Mouse (Mus musculus) hindbrain, embryonic 12.5 days (tissue): ENCODE data around the gene Bicd2. TPM values are rescaled to one million over a fixed set of nuclear protein-coding genes. Genes with fewer than 3 reads are reported as not detected.

Experiments used
- ATAC-seq: fragments of 200-750 bp; cut with Nextera tagmentation; 2 replicates; pipeline ENCODE4 v1.8.0; 2017; ENCODE audit warnings: moderate TSS enrichment; ENCODE audit not compliant: low FRiP score
- H3K27ac ChIP-seq: fragments of 300-500 bp; sonication (generic); 2 replicates; pipeline ENCODE4 v1.5.1; 2016; ENCODE audit warnings: mild to moderate bottlenecking
- H3K27me3 ChIP-seq: fragments of 300-500 bp; sonication (generic); 2 replicates; pipeline ENCODE4 v1.6.1; 2016; ENCODE audit warnings: mild to moderate bottlenecking
- H3K36me3 ChIP-seq: fragments of 300-500 bp; sonication (generic); 2 replicates; pipeline ENCODE4 v1.6.1; 2016; ENCODE audit warnings: mild to moderate bottlenecking
- H3K4me1 ChIP-seq: fragments of 300-500 bp; sonication (generic); 2 replicates; pipeline ENCODE4 v1.6.1; 2016
- H3K4me2 ChIP-seq: fragments of 300-500 bp; sonication (generic); replicated peaks from 2 replicates; pipeline ENCODE4 v1.6.1; 2016; ENCODE audit warnings: mild to moderate bottlenecking
- H3K4me3 ChIP-seq: fragments of 300-500 bp; sonication (generic); 2 replicates; pipeline ENCODE4 v1.5.1; 2016; ENCODE audit warnings: mild to moderate bottlenecking
- H3K9ac ChIP-seq: fragments of 300-500 bp; sonication (generic); 2 replicates; pipeline ENCODE4 v1.6.1; 2016; ENCODE audit warnings: mild to moderate bottlenecking, moderate library complexity
- H3K9me3 ChIP-seq: fragments of 300-500 bp; sonication (generic); replicated peaks from 2 replicates; pipeline ENCODE4 v1.6.1; 2016; ENCODE audit warnings: mild to moderate bottlenecking
- WGBS: fragments of 180-500 bp; shearing (Covaris S2); methylation state at CpG from one replicate; pipeline ENCODE4 v1.1.7; 2016; 5-methylcytosine and 5-hydroxymethylcytosine counted together
- polyA plus RNA-seq: library from polyadenylated mRNA; unstranded; fragments of >200 nt; fragmentation: Nextera tagmentation; extraction: Ambion mirVana; gene quantifications from 2 replicates; pipeline ENCODE4 v1.2.1, GENCODE M21; 2016

The Bicd2 gene
- polyA plus RNA-seq, 1 experiment from 2014 or later: 40.7 TPM

GRCm38 (mm10) chr13:49353422-49353821 is 12.0 kb downstream of the Bicd2 start:
- H3K27ac ChIP-seq: peak overlapping the region; percentile 49; the same call in 1 of the 2 replicates
- H3K36me3 ChIP-seq: no peaks in the 10 kb centered on the region
- no peak overlapping the region for H3K4me3 ChIP-seq
- H3K4me1 ChIP-seq: peaks cover 41% of the 10 kb centered on the region
- H3K9me3 ChIP-seq: no peaks in the 10 kb centered on the region
- no peak overlapping the region for H3K4me2 ChIP-seq
- no peak overlapping the region for H3K9ac ChIP-seq
- ATAC-seq: no peak
- no peaks in the 10 kb centered on the region for H3K27me3 ChIP-seq

GRCm38 (mm10) chr13:49353991-49354507 is 12.7 kb downstream of the Bicd2 start:
- 71% methylated on average over 5 of the region's 5 CpGs for WGBS
- Histone ChIP-seq H3K27ac (peak overlapping the region; percentile 1; the same call in 1 of the 2 replicates), H3K27me3 (no peaks in the 10 kb centered on the region), H3K9ac (no peak overlapping the region), H3K9me3 (no peaks in the 10 kb centered on the region), H3K4me1 (peaks cover 39% of the 10 kb centered on the region), H3K4me3 (no peak overlapping the region), H3K36me3 (no peaks in the 10 kb centered on the region), H3K4me2 (no peak overlapping the region)
- ATAC-seq: no peak

- no peak for ATAC-seq
- no peak overlapping the region for H3K27ac ChIP-seq
- 89% methylated on average over 11 of the region's 11 CpGs for WGBS
- no peak overlapping the region for H3K4me2 ChIP-seq
- peaks cover 35% of the 10 kb centered on the region for H3K4me1 ChIP-seq
- H3K4me3 ChIP-seq: no peak overlapping the region
- no peaks in the 10 kb centered on the region for H3K27me3 ChIP-seq
- no peaks in the 10 kb centered on the region for H3K9me3 ChIP-seq
- no peak overlapping the region for H3K9ac ChIP-seq
- no peaks in the 10 kb centered on the region for H3K36me3 ChIP-seq
Measured at GRCm38 (mm10) chr13:49355461-49356061, 14.2 kb downstream of the Bicd2 start.

- H3K4me2 ChIP-seq: no peak overlapping the region
- no peaks in the 10 kb centered on the region for H3K36me3 ChIP-seq
- H3K4me1 ChIP-seq: peaks cover 37% of the 10 kb centered on the region
- no peak overlapping the region for H3K9ac ChIP-seq
- no peak overlapping the region for H3K4me3 ChIP-seq
- H3K27me3 ChIP-seq: no peaks in the 10 kb centered on the region
- H3K27ac ChIP-seq: no peak overlapping the region
- 79% methylated on average over 7 of the region's 7 CpGs for WGBS
- ATAC-seq: no peak
- no peaks in the 10 kb centered on the region for H3K9me3 ChIP-seq
Measured at GRCm38 (mm10) chr13:49356090-49356489, 14.7 kb downstream of the Bicd2 start.

- H3K27ac ChIP-seq: no peak overlapping the region
- no peak overlapping the region for H3K9ac ChIP-seq
- H3K4me3 ChIP-seq: no peak overlapping the region
- WGBS: 93% methylated on average over 8 of the region's 8 CpGs
- peaks cover 34% of the 10 kb centered on the region for H3K4me1 ChIP-seq
- H3K27me3 ChIP-seq: no peaks in the 10 kb centered on the region
- H3K36me3 ChIP-seq: no peaks in the 10 kb centered on the region
- H3K9me3 ChIP-seq: no peaks in the 10 kb centered on the region
- H3K4me2 ChIP-seq: no peak overlapping the region
- ATAC-seq: no peak
Measured at GRCm38 (mm10) chr13:49357367-49358026, 16.1 kb downstream of the Bicd2 start.

- Histone ChIP-seq H3K36me3 (no peaks in the 10 kb centered on the region), H3K9me3 (no peaks in the 10 kb centered on the region), H3K27me3 (no peaks in the 10 kb centered on the region), H3K27ac (no peak overlapping the region), H3K9ac (no peak overlapping the region), H3K4me2 (no peak overlapping the region), H3K4me1 (peaks cover 30% of the 10 kb centered on the region), H3K4me3 (no peak overlapping the region)
- 91% methylated on average over 3 of the region's 3 CpGs for WGBS
- no peak for ATAC-seq
Measured at GRCm38 (mm10) chr13:49358184-49358583, 16.8 kb downstream of the Bicd2 start.

GRCm38 (mm10) chr13:49360906-49361406 is 19.6 kb downstream of the Bicd2 start:
- Histone ChIP-seq H3K4me2 (no peak overlapping the region), H3K9me3 (no peaks in the 10 kb centered on the region), H3K4me1 (peaks cover 15% of the 10 kb centered on the region), H3K9ac (no peak overlapping the region), H3K4me3 (no peak overlapping the region), H3K36me3 (no peaks in the 10 kb centered on the region), H3K27me3 (no peaks in the 10 kb centered on the region), H3K27ac (no peak overlapping the region)
- no peak for ATAC-seq
- WGBS: 51% methylated on average over 3 of the region's 3 CpGs

GRCm38 (mm10) chr13:49362364-49362763 is 21.0 kb downstream of the Bicd2 start:
- H3K27me3 ChIP-seq: no peaks in the 10 kb centered on the region
- no peak overlapping the region for H3K9ac ChIP-seq
- 72% methylated on average over 7 of the region's 7 CpGs for WGBS
- H3K4me1 ChIP-seq: peaks cover 21% of the 10 kb centered on the region
- H3K36me3 ChIP-seq: no peaks in the 10 kb centered on the region
- no peak overlapping the region for H3K27ac ChIP-seq
- H3K4me3 ChIP-seq: no peak overlapping the region
- ATAC-seq: no peak
- no peaks in the 10 kb centered on the region for H3K9me3 ChIP-seq
- no peak overlapping the region for H3K4me2 ChIP-seq

GRCm38 (mm10) chr13:49362804-49363203 is 21.4 kb downstream of the Bicd2 start:
- Histone ChIP-seq H3K4me3 (no peak overlapping the region), H3K9ac (no peak overlapping the region), H3K27ac (no peak overlapping the region), H3K36me3 (no peaks in the 10 kb centered on the region), H3K9me3 (no peaks in the 10 kb centered on the region), H3K27me3 (no peaks in the 10 kb centered on the region), H3K4me1 (peaks cover 21% of the 10 kb centered on the region), H3K4me2 (no peak overlapping the region)
- ATAC-seq: no peak
- 78% methylated on average over 2 of the region's 2 CpGs for WGBS

- H3K27me3 ChIP-seq: no peaks in the 10 kb centered on the region
- peaks cover 5% of the 10 kb centered on the region for H3K36me3 ChIP-seq
- H3K9ac ChIP-seq: no peak overlapping the region
- no peak overlapping the region for H3K27ac ChIP-seq
- no peaks in the 10 kb centered on the region for H3K9me3 ChIP-seq
- no peak for ATAC-seq
- no peak overlapping the region for H3K4me2 ChIP-seq
- no peak overlapping the region for H3K4me3 ChIP-seq
- WGBS: 90% methylated on average over 2 of the region's 2 CpGs
- peaks cover 26% of the 10 kb centered on the region for H3K4me1 ChIP-seq
Measured at GRCm38 (mm10) chr13:49364716-49365115, 23.3 kb downstream of the Bicd2 start.

- WGBS: 81% methylated on average over 4 of the region's 4 CpGs
Measured at GRCm38 (mm10) chr13:49367657-49368440, 26.5 kb downstream of the Bicd2 start.

GRCm38 (mm10) chr13:49369404-49369803 is 28.0 kb downstream of the Bicd2 start:
- ATAC-seq: no peak
- Histone ChIP-seq H3K4me2 (no peak overlapping the region), H3K9ac (no peak overlapping the region), H3K27ac (no peak overlapping the region), H3K4me1 (peaks cover 19% of the 10 kb centered on the region), H3K27me3 (no peaks in the 10 kb centered on the region), H3K36me3 (peaks cover 29% of the 10 kb centered on the region), H3K4me3 (no peak overlapping the region), H3K9me3 (no peaks in the 10 kb centered on the region)
- 94% methylated on average over 10 of the region's 10 CpGs for WGBS

More at GRCm38 (mm10) chr13:49367657-49368440, 26.5 kb downstream of the Bicd2 start:
- no peak overlapping the region for H3K4me3 ChIP-seq
- H3K27ac ChIP-seq: no peak overlapping the region
- H3K27me3 ChIP-seq: no peaks in the 10 kb centered on the region
- no peak overlapping the region for H3K4me2 ChIP-seq
- peaks cover 26% of the 10 kb centered on the region for H3K36me3 ChIP-seq
- H3K4me1 ChIP-seq: peaks cover 14% of the 10 kb centered on the region
- no peaks in the 10 kb centered on the region for H3K9me3 ChIP-seq
- H3K9ac ChIP-seq: no peak overlapping the region
- no peak for ATAC-seq
